Mouse (Mus musculus) kidney, adult 18-20 months (tissue): ENCODE measurements around the gene Rpl9-ps1.

Source experiments
- DNase-seq: peaks from one replicate; pipeline ENCODE4 v3.0.0; 2021

Rpl9-ps1 gene

GRCm38 (mm10) chr11:83645521-83645920, at the start of gene Rpl9-ps1:
Rpl9-ps1 (minus strand) TSS chr11:83645621.
- no peak for DNase-seq

GRCm38 (mm10) chr11:83692008-83692407, 46.6 kb upstream of the Rpl9-ps1 start:
- no peak for DNase-seq

GRCm38 (mm10) chr11:83689918-83690317, 44.5 kb upstream of the Rpl9-ps1 start:
- no peak for DNase-seq

- no peak for DNase-seq
Observed at GRCm38 (mm10) chr11:83675665-83676064, 30.2 kb upstream of the Rpl9-ps1 start.

- no peak for DNase-seq
Observed at GRCm38 (mm10) chr11:83671743-83672142, 26.3 kb upstream of the Rpl9-ps1 start.

- DNase-seq: no peak
Observed at GRCm38 (mm10) chr11:83663532-83663931, 18.1 kb upstream of the Rpl9-ps1 start.

GRCm38 (mm10) chr11:83662204-83662603, 16.8 kb upstream of the Rpl9-ps1 start, which contains the start of gene Ccl4:
Ccl4 (plus strand) TSS chr11:83662584.
- DNase-seq: no peak

- DNase-seq: no peak
Observed at GRCm38 (mm10) chr11:83658797-83659196, 13.4 kb upstream of the Rpl9-ps1 start.

GRCm38 (mm10) chr11:83657508-83657907, 12.1 kb upstream of the Rpl9-ps1 start:
- DNase-seq: no peak

GRCm38 (mm10) chr11:83654606-83655005, 9.2 kb upstream of the Rpl9-ps1 start:
- no peak for DNase-seq

- no peak for DNase-seq
Observed at GRCm38 (mm10) chr11:83649305-83649841, 4.0 kb upstream of the Rpl9-ps1 start, which contains the start of gene Ccl3. Ccl3 (minus strand) TSS chr11:83649355.

- no peak for DNase-seq
Observed at GRCm38 (mm10) chr11:83646356-83647149, 1.1 kb upstream of the Rpl9-ps1 start.

- DNase-seq: no peak
Observed at GRCm38 (mm10) chr11:83641216-83641615, 4.2 kb downstream of the Rpl9-ps1 start.

GRCm38 (mm10) chr11:83640141-83640540, 5.3 kb downstream of the Rpl9-ps1 start:
- no peak for DNase-seq

GRCm38 (mm10) chr11:83639533-83639932, 5.9 kb downstream of the Rpl9-ps1 start:
- DNase-seq: no peak

GRCm38 (mm10) chr11:83638934-83639333, 6.5 kb downstream of the Rpl9-ps1 start:
- no peak for DNase-seq

GRCm38 (mm10) chr11:83636742-83637235, 8.6 kb downstream of the Rpl9-ps1 start:
- DNase-seq: no peak

GRCm38 (mm10) chr11:83634898-83635297, 10.5 kb downstream of the Rpl9-ps1 start:
- no peak for DNase-seq

GRCm38 (mm10) chr11:83634425-83634824, 11.0 kb downstream of the Rpl9-ps1 start:
- DNase-seq: no peak

- DNase-seq: peak; percentile 27
Observed at GRCm38 (mm10) chr11:83632744-83633143, 12.7 kb downstream of the Rpl9-ps1 start.

- DNase-seq: no peak
Observed at GRCm38 (mm10) chr11:83631065-83631464, 14.4 kb downstream of the Rpl9-ps1 start.

- DNase-seq: peak; percentile 6
Observed at GRCm38 (mm10) chr11:83630630-83631029, 14.8 kb downstream of the Rpl9-ps1 start.

GRCm38 (mm10) chr11:83628808-83629207, 16.6 kb downstream of the Rpl9-ps1 start:
- no peak for DNase-seq

- DNase-seq: no peak
Observed at GRCm38 (mm10) chr11:83623586-83623985, 21.8 kb downstream of the Rpl9-ps1 start.
